Mouse (Mus musculus) cortical plate, adult 2 months (tissue): ENCODE data around the gene Kdm1a. TPM values are rescaled to one million over a fixed set of nuclear protein-coding genes. Genes with fewer than 3 reads are reported as not detected.

ENCODE experiments used
- H3K27ac ChIP-seq: fragments of 200-500 bp; 2 replicates; pipeline ENCODE4 v1.5.1; 2012; ENCODE audit warnings: low read length, control low read depth, inconsistent platforms; ENCODE audit not compliant: insufficient read depth
- H3K4me1 ChIP-seq: fragments of 200-500 bp; 2 replicates; pipeline ENCODE4 v1.6.1; 2011; ENCODE audit warnings: low read length; ENCODE audit not compliant: control insufficient read depth, insufficient read depth
- H3K4me3 ChIP-seq: fragments of 200-500 bp; 2 replicates; pipeline ENCODE4 v1.5.1; 2011; ENCODE audit warnings: mild to moderate bottlenecking, low read length, control low read depth; ENCODE audit not compliant: insufficient read depth
- CTCF ChIP-seq: fragments of 200-500 bp; IDR thresholded peaks from 2 replicates; pipeline ENCODE4 v1.5.1; 2011; ENCODE audit warnings: mild to moderate bottlenecking, control low read depth, low read length; ENCODE audit not compliant: insufficient read depth; ENCODE audit errors: extremely low read depth
- POLR2A ChIP-seq: fragments of 200-500 bp; IDR thresholded peaks from 2 replicates; pipeline ENCODE4 v1.6.1; 2011; ENCODE audit warnings: mild to moderate bottlenecking, low read length, control low read depth; ENCODE audit not compliant: insufficient read depth; ENCODE audit errors: extremely low read depth
- polyA plus RNA-seq: library from polyadenylated mRNA; depleted of rRNA; stranded (reverse); fragments of >200 nt; gene quantifications from 2 replicates; pipeline ENCODE4 v1.2.3, GENCODE M21; 2012; rRNA removed

Kdm1a gene
- polyA plus RNA-seq, 1 experiment, result 67.1 TPM

- no peak for TF ChIP-seq CTCF
- TF ChIP-seq POLR2A, result no peak
These were observed 92.7 kb downstream of the Kdm1a start for GRCm38 (mm10) chr4:136509857-136510256.

GRCm38 (mm10) chr4:136505426-136506215, 96.9 kb downstream of the Kdm1a start:
- Histone ChIP-seq H3K4me3 (no peak overlapping the region), H3K27ac (no peak overlapping the region), H3K4me1 (no peaks in the 10 kb centered on the region; the same call in 1 of the 2 replicates)
- no peak for TF ChIP-seq POLR2A
- no peak for TF ChIP-seq CTCF

More at GRCm38 (mm10) chr4:136509857-136510256, 92.7 kb downstream of the Kdm1a start:
- no peak overlapping the region for H3K4me3 ChIP-seq
- H3K27ac ChIP-seq, result no peak overlapping the region
- H3K4me1 ChIP-seq, result no peaks in the 10 kb centered on the region; the same call in 1 of the 2 replicates

Other genes starting within 250 kb of the Kdm1a start
- 0.19 and 0.81 TPM in 2 replicates for gene Htr1d, start 179.2 kb downstream of the Kdm1a start, polyA plus RNA-seq
- 0.35 and 0.49 TPM in 2 replicates for gene 6030445D17Rik, start 140.5 kb downstream of the Kdm1a start, polyA plus RNA-seq
- gene Luzp1, start 133.0 kb downstream of the Kdm1a start, polyA plus RNA-seq, result 29.5 and 29.6 TPM in 2 replicates
- gene Tex46, start 7.7 kb upstream of the Kdm1a start, polyA plus RNA-seq, result not detected in 2 replicates
- 0.10 and 0.11 TPM in 2 replicates for gene Lactbl1, start 19.9 kb upstream of the Kdm1a start, polyA plus RNA-seq
- 17.1 TPM in 2 replicates for gene Ephb2, start 233.3 kb upstream of the Kdm1a start, polyA plus RNA-seq